Mouse (Mus musculus): ENCODE results near the gene Klkb1.
A peak's percentile ranks its signal among the peaks of the same experiment; 100 is the strongest.
"Not testable (repeated sequence)": the region's sequence is repeated elsewhere in the genome, so short reads cannot be mapped to it uniquely, and the experiment has no call there.

Klkb1 gene

GRCm38 (mm10) chr8:45294687-45295086 lies at the start of gene Klkb1:
TSS of gene Klkb1 (minus strand) at chr8:45294859.
- DNase-seq = no peak

GRCm38 (mm10) chr8:45344298-45344697 lies 49.6 kb upstream of the Klkb1 start:
- no peak for DNase-seq

- DNase-seq = no peak
These were observed 47.3 kb upstream of the Klkb1 start for GRCm38 (mm10) chr8:45341630-45342628.

- DNase-seq = no peak
These were observed 38.8 kb upstream of the Klkb1 start for GRCm38 (mm10) chr8:45333493-45333892.

- no peak for DNase-seq
These were observed 38.2 kb upstream of the Klkb1 start, which contains the start of gene Cyp4v3 for GRCm38 (mm10) chr8:45332685-45333409. TSS of gene Cyp4v3 (minus strand) at chr8:45333216.

- DNase-seq = no peak
These were observed 36.2 kb upstream of the Klkb1 start for GRCm38 (mm10) chr8:45330856-45331255.

- no peak for DNase-seq
These were observed 34.7 kb upstream of the Klkb1 start for GRCm38 (mm10) chr8:45329206-45329980.

GRCm38 (mm10) chr8:45327076-45327475 lies 32.4 kb upstream of the Klkb1 start:
- DNase-seq = not testable (repeated sequence)

- no peak for DNase-seq
These were observed 29.5 kb upstream of the Klkb1 start for GRCm38 (mm10) chr8:45324151-45324550.

GRCm38 (mm10) chr8:45321365-45321764 lies 26.7 kb upstream of the Klkb1 start:
- no peak for DNase-seq

- DNase-seq = no peak
These were observed 26.3 kb upstream of the Klkb1 start for GRCm38 (mm10) chr8:45320930-45321329.

- no peak for DNase-seq
These were observed 16.3 kb upstream of the Klkb1 start for GRCm38 (mm10) chr8:45310967-45311366.

GRCm38 (mm10) chr8:45308366-45308765 lies 13.7 kb upstream of the Klkb1 start, which contains the start of gene Gm45753:
TSS of gene Gm45753 (minus strand) at chr8:45308466.
- no peak for DNase-seq

- no peak for DNase-seq
These were observed 10.8 kb upstream of the Klkb1 start for GRCm38 (mm10) chr8:45305479-45305878.

- no peak for DNase-seq
These were observed 9.7 kb upstream of the Klkb1 start for GRCm38 (mm10) chr8:45304354-45304753.

GRCm38 (mm10) chr8:45302390-45302789 lies 7.7 kb upstream of the Klkb1 start:
- no peak for DNase-seq

GRCm38 (mm10) chr8:45295276-45295675 lies 617 bp upstream of the Klkb1 start:
- DNase-seq = no peak

- DNase-seq = peak; percentile 6
These were observed 2.9 kb downstream of the Klkb1 start for GRCm38 (mm10) chr8:45291790-45292189.

GRCm38 (mm10) chr8:45281630-45282029 lies 13.0 kb downstream of the Klkb1 start:
- no peak for DNase-seq

GRCm38 (mm10) chr8:45277453-45277852 lies 17.2 kb downstream of the Klkb1 start:
- DNase-seq = no peak

GRCm38 (mm10) chr8:45274317-45274716 lies 20.3 kb downstream of the Klkb1 start:
- no peak for DNase-seq

- DNase-seq = no peak
These were observed 25.6 kb downstream of the Klkb1 start for GRCm38 (mm10) chr8:45269056-45269455.

- no peak for DNase-seq
These were observed 26.2 kb downstream of the Klkb1 start for GRCm38 (mm10) chr8:45268485-45268884.
